Mouse (Mus musculus) ES-E14 (cell line): ENCODE measurements around the gene Golga2. TPM values are rescaled to one million over a fixed set of nuclear protein-coding genes. Genes with fewer than 3 reads are reported as not detected.

Experiments used
- DNase-seq: peaks from one replicate; pipeline ENCODE4 v3.0.0-alpha.2; 2013; ENCODE audit warnings: low read depth, low spot score
- H3K27ac ChIP-seq: 2 replicates; pipeline ENCODE4 v1.5.1; 2012; ENCODE audit warnings: low read depth, mild to moderate bottlenecking, low read length, moderate library complexity, mixed read lengths; ENCODE audit not compliant: poor library complexity, insufficient read depth, severe bottlenecking
- H3K36me3 ChIP-seq: 2 replicates; pipeline ENCODE4 v1.6.1; 2012; ENCODE audit warnings: mild to moderate bottlenecking, low read length, moderate library complexity, mixed read lengths; ENCODE audit not compliant: control insufficient read depth, poor library complexity, insufficient read depth, severe bottlenecking
- H3K4me1 ChIP-seq, 2 experiments: fragments of 150-350 bp in 1 of 2; sonication (generic) in 1 of 2; 2 replicates each; pipeline ENCODE4 v1.6.1; 2012; ENCODE audit warnings: low read length in 2 of 2, mild to moderate bottlenecking in 1 of 2, mixed read lengths in 1 of 2; ENCODE audit not compliant: control insufficient read depth in 2 of 2, insufficient read depth in 2 of 2, poor library complexity in 1 of 2
- H3K4me3 ChIP-seq, 2 experiments: fragments of 150-350 bp in 1 of 2; sonication (generic) in 1 of 2; 2 replicates each; pipeline ENCODE4 v1.5.1; 2012; ENCODE audit warnings: low read length in 2 of 2, low read depth in 1 of 2, mild to moderate bottlenecking in 1 of 2, mixed read lengths in 1 of 2; ENCODE audit not compliant: insufficient read depth in 1 of 2, poor library complexity in 1 of 2, severe bottlenecking in 1 of 2
- H3K9ac ChIP-seq: 2 replicates; pipeline ENCODE4 v1.6.1; 2012; ENCODE audit warnings: low read depth, mild to moderate bottlenecking, low read length, mixed read lengths; ENCODE audit not compliant: poor library complexity, insufficient read depth, severe bottlenecking
- H3K9me3 ChIP-seq: fragments of 150-350 bp; sonication (generic); 2 replicates; pipeline ENCODE4 v1.6.1; 2012; ENCODE audit warnings: low read depth, mild to moderate bottlenecking, low read length; ENCODE audit not compliant: control insufficient read depth, insufficient read depth
- CHD2 ChIP-seq: IDR thresholded peaks from 2 replicates; pipeline ENCODE4 v1.6.1; 2014; ENCODE audit warnings: mild to moderate bottlenecking, low read depth, low read length, inconsistent platforms
- HCFC1 ChIP-seq: IDR thresholded peaks from 2 replicates; pipeline ENCODE4 v1.6.1; 2012; ENCODE audit warnings: low read length, inconsistent platforms, borderline replicate concordance; ENCODE audit not compliant: insufficient read depth
- MAFK ChIP-seq: IDR thresholded peaks from 2 replicates; pipeline ENCODE4 v1.6.1; 2014; ENCODE audit warnings: mild to moderate bottlenecking, low read depth, low read length, inconsistent platforms; ENCODE audit not compliant: insufficient read depth
- ZC3H11A ChIP-seq: IDR thresholded peaks from 2 replicates; pipeline ENCODE4 v1.6.1; 2012; ENCODE audit warnings: low read depth, mild to moderate bottlenecking, inconsistent platforms, low read length, borderline replicate concordance
- ZNF384 ChIP-seq: IDR thresholded peaks from 2 replicates; pipeline ENCODE4 v1.6.1; 2012; ENCODE audit warnings: low read depth, low read length, inconsistent platforms
- in situ Hi-C, 2 experiments: fragments of 600-800 bp; cut with MboI; formaldehyde crosslinking; loops; one replicate each; pipeline ENCODE4 v1.15.1; 2025; ENCODE audit warnings: low sequenced_read_pairs in 2 of 2, inconsistent platforms in 1 of 2; ENCODE audit not compliant: unreplicated experiment in 2 of 2
- total RNA-seq: library from RNA; depleted of rRNA; stranded (reverse); fragments of 300-350 nt; gene quantifications from 2 replicates; pipeline ENCODE4 v1.2.3, GENCODE M21; 2012

The Golga2 gene
- total RNA-seq, 1 experiment = 42.2 TPM

GRCm38 (mm10) chr2:32321591-32322298 is 34.6 kb downstream of the Golga2 start:
- no peak for DNase-seq
- in situ Hi-C loops = no loop called here
- no peaks in the 10 kb centered on the region for H3K9me3 ChIP-seq
- TF ChIP-seq ZC3H11A (no peak), CHD2 (no peak), HCFC1 (no peak), MAFK (no peak), ZNF384 (no peak)
- H3K36me3 ChIP-seq = no peaks in the 10 kb centered on the region
- no peak overlapping the region for H3K4me3 ChIP-seq
- no peak overlapping the region for H3K9ac ChIP-seq
- peaks cover 0 to 18% of the 10 kb centered on the region in 2 experiments; a peak in 2 of 4 replicates for H3K4me1 ChIP-seq
- no peak overlapping the region for H3K27ac ChIP-seq

GRCm38 (mm10) chr2:32322754-32323741 is 35.9 kb downstream of the Golga2 start:
- no peak overlapping the region for H3K4me3 ChIP-seq
- H3K36me3 ChIP-seq = no peaks in the 10 kb centered on the region
- DNase-seq = no peak
- no peak for TF ChIP-seq MAFK
- TF ChIP-seq HCFC1 = no peak
- TF ChIP-seq ZNF384 = no peak
- no peak for TF ChIP-seq CHD2
- TF ChIP-seq ZC3H11A = no peak
- H3K27ac ChIP-seq = no peak overlapping the region
- H3K4me1 ChIP-seq = peaks cover 0 to 10% of the 10 kb centered on the region in 2 experiments; a peak in 2 of 4 replicates
- no peak overlapping the region for H3K9ac ChIP-seq
- no peaks in the 10 kb centered on the region for H3K9me3 ChIP-seq
- in situ Hi-C loops = no loop called here

GRCm38 (mm10) chr2:32324322-32324721 is 37.1 kb downstream of the Golga2 start:
- no peak for TF ChIP-seq ZNF384
- no peak for TF ChIP-seq ZC3H11A
- Histone ChIP-seq H3K4me1 (0 out of 4 replicates have a peak, but pooled peaks cover 0 to 5% of the 10 kb centered on the region in 2 experiments), H3K9ac (no peak overlapping the region), H3K36me3 (no peaks in the 10 kb centered on the region), H3K9me3 (no peaks in the 10 kb centered on the region), H3K27ac (no peak overlapping the region), H3K4me3 (no peak overlapping the region)
- no peak for DNase-seq
- in situ Hi-C loops = no loop called here

DNA sequence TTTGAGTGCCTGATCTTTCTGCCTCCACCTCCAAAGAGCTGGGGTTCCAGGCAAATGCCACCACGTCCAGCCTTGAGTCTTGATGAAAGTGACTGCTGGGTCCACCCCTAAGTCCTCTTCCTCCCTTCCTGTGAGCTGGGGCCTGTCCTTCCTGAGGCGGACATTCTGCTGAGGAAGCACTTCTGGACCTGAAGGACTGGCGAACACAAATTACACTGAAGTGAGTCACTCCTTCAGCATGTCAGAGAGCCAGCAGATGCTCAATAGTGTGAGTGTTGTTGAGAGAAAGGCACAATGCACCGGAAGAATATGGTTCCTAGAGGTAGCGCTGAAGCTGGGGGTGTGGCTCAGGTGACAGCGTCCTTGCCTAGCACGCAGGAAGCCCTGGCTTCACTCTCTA is 38.2 kb downstream of the Golga2 start:
- no peak overlapping the region for H3K4me3 ChIP-seq
- H3K9ac ChIP-seq = no peak overlapping the region
- no peaks in the 10 kb centered on the region for H3K9me3 ChIP-seq
- in situ Hi-C loops = no loop called here
- TF ChIP-seq CHD2 = no peak
- TF ChIP-seq HCFC1 = no peak
- no peak for TF ChIP-seq ZC3H11A
- peak; percentile 53; the same call in 1 of the 2 replicates for TF ChIP-seq MAFK
- H3K4me1 ChIP-seq = 0 out of 4 replicates have a peak, but pooled peaks cover 0 to 2% of the 10 kb centered on the region in 2 experiments
- no peak overlapping the region for H3K27ac ChIP-seq
- DNase-seq = no peak
- H3K36me3 ChIP-seq = no peaks in the 10 kb centered on the region
